Mouse (Mus musculus) CD4-positive, CD25-positive, alpha-beta regulatory T cell, adult 2 months (primary cell): Measurements from ENCODE around the gene Prrt1.

ENCODE experiments used
- DNase-seq: peaks from one replicate; pipeline ENCODE4 v3.0.0-alpha.2; 2012; ENCODE audit warnings: low read depth, low spot score

Prrt1 gene

DNA sequence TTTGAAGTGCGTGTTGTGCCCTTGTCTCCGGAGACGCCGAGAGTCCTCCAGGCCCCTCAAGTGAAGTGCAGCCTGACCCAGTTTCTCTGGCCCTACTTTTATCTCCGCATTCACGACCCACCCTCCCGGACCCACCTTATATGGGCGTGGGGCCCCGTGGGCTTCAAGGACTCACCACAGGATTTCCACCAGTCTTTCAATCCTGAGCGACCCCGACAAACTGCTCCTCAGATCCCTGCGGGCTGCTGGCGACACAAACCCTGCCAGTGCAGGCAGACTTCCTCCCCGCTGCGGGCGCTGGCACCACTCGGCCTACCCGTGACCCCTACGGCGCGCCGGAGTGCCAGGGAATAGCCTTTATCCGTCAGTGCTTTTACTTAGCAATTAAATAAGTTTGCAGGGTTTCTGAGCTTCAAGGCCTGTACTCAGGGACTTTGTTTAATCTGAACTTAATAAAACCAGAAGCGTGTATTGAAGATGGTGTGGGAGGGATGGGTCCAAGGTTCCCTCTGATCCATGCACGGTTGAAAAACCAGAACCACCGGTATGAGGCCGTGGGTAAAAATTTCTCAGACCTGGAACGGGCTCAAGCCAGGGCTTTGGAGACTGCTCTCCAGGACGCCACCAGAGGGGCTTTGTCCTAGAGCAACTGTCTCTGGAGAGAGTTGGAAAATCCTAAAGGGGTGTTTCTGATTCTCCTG lies 1.2 kb upstream of the Prrt1 start, which contains the start of gene Ppt2:
TSS of gene Ppt2 (minus strand) at position 568 of the 701 bp plus-strand sequence.
- peak; percentile 52 for DNase-seq

- peak; percentile 47 for DNase-seq
Measured at GRCm38 (mm10) chr17:34628644-34628967, 727 bp upstream of the Prrt1 start.

GRCm38 (mm10) chr17:34629796-34630603 lies 667 bp downstream of the Prrt1 start:
- DNase-seq: peak; percentile 69

DNA sequence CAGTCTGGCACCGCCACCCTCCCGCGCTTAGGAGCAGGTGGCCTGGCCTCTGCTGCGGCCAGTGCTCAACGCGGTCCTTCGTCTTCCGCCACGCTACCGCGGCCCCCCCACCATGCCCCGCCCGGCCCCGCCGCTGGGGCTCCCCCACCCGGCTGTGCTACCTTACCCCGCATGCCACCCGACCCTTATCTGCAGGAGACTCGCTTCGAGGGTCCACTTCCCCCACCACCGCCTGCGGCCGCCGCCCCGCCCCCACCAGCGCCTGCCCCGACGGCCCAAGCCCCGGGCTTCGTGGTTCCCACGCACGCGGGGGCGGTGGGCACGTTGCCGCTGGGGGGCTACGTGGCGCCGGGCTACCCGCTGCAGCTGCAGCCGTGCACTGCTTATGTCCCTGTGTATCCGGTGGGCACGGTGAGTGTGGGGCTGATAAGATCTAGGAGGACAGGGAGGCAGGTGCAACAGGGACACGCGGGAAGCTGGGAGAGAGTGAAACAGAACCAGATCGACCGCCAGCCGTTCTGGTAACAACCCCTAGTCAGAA lies 1.5 kb downstream of the Prrt1 start:
- peak; percentile 43 for DNase-seq

GRCm38 (mm10) chr17:34631647-34632046 lies 2.3 kb downstream of the Prrt1 start:
- no peak for DNase-seq

GRCm38 (mm10) chr17:34632261-34632691 lies 2.9 kb downstream of the Prrt1 start:
- peak; percentile 79 for DNase-seq

DNA sequence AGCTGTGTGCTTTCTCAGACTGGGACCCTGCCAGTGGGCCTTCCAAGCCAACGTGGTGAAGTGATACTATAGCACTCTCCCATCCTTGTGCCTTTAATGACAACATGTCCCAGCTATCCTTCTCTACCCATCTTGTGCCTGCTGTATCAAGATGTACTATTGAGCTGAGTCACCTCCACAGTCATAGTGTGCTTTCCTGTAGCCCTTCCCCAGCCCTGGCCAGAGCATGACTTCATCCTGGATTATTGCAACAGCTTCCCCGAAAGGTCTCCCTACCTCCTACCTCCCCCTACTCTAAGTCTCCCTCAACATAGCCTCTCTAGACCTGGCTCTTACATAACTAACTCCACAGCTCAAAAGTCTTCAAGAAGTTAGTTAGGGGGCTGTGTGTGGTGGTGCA lies 6.3 kb downstream of the Prrt1 start:
- no peak for DNase-seq

DNA sequence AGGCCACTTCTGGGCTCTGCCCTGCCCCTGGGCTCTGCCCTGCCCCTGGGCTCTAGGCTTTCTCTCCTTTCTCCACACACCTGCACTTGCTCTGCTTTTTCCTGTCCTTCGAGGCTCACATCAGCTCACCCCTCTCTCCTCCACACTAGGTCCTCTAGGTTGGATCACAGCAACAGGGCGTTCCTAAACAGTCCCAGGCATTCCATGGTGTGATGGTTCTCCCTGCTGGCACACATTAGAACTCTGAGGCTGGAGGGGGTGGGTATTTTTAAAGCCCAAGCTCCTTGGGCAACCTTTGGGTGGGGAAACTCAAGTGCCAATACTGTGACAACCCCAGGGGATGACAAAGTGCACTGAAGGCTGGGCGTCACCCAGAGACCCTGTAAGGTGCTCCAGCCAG lies 8.1 kb downstream of the Prrt1 start:
- DNase-seq: no peak

DNA sequence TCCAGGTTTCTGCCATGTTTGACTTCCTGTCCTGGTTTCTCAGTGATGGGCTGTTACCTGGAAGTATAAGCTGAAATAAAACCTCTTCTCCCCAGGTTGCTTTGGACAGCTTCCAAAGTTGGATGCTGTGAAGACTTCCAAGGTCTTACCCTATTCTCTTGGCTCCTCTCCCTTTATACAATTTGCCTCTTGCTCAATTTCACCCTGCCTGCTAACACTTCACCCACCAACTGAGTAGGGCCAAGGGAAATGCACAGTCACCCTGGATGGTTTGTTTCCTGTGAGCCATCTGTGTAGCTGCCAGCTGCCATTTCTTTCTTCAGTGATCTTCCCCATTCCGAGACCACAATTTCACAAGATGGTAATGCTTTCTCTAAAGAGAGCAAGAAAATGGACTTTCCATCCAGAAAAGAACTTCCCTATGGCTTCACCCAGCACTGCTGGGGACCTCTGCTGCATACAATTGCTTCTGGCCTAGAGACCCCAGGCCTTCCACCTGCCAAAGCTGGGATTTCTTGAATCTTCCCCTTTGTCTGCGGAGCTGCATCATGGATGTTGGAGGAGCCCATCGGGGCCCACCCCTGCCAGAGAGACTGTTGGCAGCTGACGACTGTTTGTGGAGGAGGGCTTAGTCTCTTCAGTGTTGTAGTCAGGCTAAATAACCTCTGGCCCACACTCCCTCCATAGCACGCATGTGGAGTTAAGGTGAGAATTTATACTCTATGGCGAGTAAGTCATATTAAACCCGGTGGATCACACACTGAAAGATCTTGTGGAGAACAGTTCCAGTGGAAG lies 10.3 kb downstream of the Prrt1 start:
- no peak for DNase-seq

GRCm38 (mm10) chr17:34640778-34641601 lies 11.7 kb downstream of the Prrt1 start:
- no peak for DNase-seq

DNA sequence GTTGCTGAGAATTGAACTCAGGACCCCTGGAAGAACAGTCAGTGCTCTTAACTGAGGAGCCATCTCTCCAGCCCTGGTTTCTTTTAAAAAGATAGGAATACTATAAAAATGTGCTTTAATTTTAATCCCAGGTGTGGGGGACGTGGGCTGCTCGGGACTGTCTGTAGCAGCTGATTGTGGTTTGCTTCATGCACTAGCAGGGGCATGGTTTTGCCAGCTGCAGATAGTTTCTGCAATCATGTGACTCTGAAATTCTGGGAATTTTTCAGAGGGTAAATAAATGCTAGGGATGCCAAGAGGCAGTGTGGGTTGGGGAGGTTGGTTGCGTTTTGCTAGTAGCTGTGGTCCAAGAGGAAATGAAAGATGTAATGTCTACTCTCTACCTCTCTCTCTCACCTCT lies 12.6 kb downstream of the Prrt1 start:
- no peak for DNase-seq

GRCm38 (mm10) chr17:34643379-34643778 lies 14.0 kb downstream of the Prrt1 start:
- no peak for DNase-seq

DNA sequence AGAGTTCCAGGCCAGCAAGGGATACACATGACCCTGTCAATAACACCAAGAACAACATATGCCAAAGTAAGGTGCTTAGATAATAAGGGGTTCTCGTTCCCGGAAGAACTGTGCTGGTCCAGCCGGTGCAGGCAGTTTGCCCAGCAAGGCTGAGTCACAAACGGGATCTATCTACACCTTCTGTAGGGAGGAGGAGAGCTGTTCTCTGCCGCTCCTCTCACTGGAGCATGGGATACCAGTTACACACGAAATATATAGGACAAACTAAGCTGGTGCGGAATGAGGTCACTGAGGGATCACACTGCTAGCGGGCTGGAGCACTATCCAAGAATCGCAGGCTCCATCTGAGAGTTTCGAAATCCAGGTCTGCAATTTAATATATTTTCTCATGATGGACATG lies 14.6 kb downstream of the Prrt1 start:
- DNase-seq: no peak

DNA sequence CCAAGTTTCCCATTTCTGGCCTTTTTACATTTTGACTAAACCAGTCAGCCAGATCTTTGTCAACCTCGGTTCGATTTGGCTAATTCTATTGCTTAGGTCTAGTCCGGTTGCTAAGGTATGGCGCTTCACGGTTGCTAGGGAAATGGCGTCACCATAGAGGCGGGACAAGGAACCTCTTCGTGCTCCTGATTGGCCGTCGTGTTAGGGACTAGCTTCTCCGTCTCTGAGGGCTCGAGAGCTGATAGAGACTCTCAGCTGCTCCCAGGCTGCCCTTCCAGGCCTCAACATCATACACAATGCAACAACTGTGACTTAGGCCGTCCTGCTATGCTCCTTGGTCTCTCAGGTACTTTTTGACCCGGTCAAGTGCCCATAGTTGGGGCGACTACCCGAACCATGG lies 15.3 kb downstream of the Prrt1 start, which contains the start of gene Fkbpl:
TSS of gene Fkbpl (plus strand) at position 157 of the 400 bp plus-strand sequence.
- DNase-seq: peak; percentile 98

DNA sequence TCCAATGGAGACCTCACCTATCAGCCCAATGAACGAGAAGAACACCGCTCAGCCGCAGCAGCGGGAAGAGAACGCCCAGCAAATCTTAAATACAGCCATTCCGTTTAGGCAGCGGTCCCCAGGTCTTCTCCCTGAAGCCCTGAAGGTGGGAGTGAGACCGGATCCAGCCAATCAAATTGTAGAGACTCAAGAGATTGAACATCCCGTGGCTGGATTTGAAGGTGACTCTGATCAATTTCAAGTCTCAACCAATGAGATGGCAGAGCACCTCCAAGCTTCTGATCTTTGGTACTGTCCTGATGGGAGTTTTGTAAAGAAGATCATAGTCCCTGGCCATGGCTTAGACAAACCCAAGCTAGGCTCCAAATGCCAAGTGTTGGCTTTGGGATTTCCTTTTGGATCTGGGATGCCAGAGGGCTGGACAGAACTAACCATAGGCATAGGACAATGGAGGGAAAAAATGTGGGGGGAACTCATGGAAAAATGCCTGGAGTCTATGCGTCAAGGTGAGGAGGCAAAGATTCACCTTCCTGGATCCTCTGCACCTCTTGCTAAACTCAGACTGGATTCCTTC lies 16.0 kb downstream of the Prrt1 start:
- no peak for DNase-seq

GRCm38 (mm10) chr17:34645831-34646511 lies 16.6 kb downstream of the Prrt1 start:
- DNase-seq: no peak

DNA sequence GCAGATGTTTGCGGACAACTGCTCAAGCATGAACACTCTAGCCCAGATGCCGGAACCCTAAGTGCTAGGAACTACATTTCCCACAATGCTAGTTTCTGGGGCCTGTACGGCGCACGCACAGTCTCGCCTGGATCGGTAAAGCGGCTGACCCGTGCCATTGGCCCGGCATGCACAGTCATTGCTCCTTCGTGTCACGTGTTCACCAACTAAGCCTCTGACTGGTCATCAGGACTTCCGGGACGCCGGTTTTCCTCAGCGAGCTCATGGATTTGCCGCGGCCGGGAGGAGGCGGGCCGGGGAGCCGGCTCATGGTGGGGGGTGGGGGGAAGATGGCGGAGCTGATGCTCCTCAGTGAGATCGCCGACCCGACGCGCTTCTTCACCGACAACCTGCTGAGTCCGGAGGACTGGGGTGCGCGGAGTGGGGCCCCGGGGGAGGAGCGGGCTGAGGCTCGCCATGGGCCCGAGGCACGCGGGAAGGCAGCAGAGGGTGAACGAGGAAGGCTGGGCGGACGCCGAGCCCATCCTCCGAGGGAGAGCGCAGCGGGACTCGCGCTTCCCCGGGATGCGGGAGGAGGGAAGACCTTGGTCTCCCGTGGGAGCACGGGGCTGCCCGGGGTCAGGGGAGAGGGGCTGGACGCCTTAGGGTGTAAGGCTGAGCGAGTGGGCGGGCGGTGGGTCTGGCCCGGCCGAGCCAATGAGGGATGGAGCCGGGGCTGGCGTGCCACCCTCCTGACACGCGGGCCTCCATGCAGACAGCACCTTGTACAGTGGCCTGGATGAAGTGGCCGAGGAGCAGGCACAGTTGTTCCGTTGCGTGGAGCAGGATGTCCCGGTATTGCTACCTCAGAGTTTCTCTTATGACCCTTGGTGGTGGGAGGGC lies 17.8 kb downstream of the Prrt1 start, which contains the start of gene Atf6b:
TSS of gene Atf6b (plus strand) at position 241 of the 882 bp plus-strand sequence.
- DNase-seq: peak; percentile 98

GRCm38 (mm10) chr17:34648141-34648890 lies 19.0 kb downstream of the Prrt1 start:
- DNase-seq: no peak
